Mouse (Mus musculus) testis, adult 2 months (tissue): ENCODE data around the gene Agpat3.

Experiments
- CTCF ChIP-seq: fragments of 200-500 bp; IDR thresholded peaks from 2 replicates; pipeline ENCODE4 v1.5.1; 2012; ENCODE audit warnings: low read depth, mild to moderate bottlenecking, inconsistent platforms, low read length, moderate library complexity; ENCODE audit not compliant: control insufficient read depth, insufficient read depth, insufficient replicate concordance
- POLR2A ChIP-seq: fragments of 200-500 bp; IDR thresholded peaks from 2 replicates; pipeline ENCODE4 v1.6.1; 2012; ENCODE audit warnings: low read depth, mild to moderate bottlenecking, inconsistent platforms, low read length, moderate library complexity; ENCODE audit not compliant: control insufficient read depth

GRCm38 (mm10) chr10:78276242-78276641 is 76.0 kb downstream of the Agpat3 start:
- TF ChIP-seq POLR2A (no peak), CTCF (no peak)
